Comparison of ENCODE assay signal across 10 mouse cellular contexts in the genomic region with DNA sequence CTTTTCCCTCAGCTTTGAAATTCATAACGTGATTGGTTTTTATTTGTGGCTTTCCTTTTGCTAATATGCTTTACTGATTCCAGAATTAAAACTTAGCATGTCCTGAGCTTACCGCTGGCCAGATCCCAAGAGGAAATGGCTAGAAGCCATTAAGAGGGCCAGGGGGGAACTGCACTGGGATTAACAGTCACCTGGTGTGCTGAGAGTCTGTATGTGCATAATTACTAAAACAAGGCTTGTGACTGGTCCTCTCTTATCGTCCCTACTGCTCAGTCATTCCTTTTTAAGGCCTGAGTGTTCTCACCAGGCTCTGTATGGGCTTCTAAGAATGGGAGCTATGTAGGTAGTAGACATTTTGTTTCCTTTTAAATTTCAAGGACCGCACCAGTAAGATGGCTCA. TPM values are rescaled to one million over a fixed set of nuclear protein-coding genes. Genes with fewer than 3 reads are reported as not detected.
DNase-seq lines count a peak whose midpoint lies in the region; ATAC-seq and TF ChIP-seq lines count a peak whose summit lies in the region.
"Had no signal": no experiment of that assay in that cellular context is flagged by ENCODE, and none has a peak within 500 bp of the region (broad histone marks: within the 10 kb centered on the region; RNA-seq: fewer than 3 reads in every experiment).

No protein-coding gene starts in this region.

- TF ChIP-seq CTCF in kidney, postnatal 0 days (IDR thresholded peaks at IDR 0.05; ENCODE audit: low read depth): no peak

- H3K4me2 ChIP-seq in limb, embryonic 12.5 days: no peak overlapping the region
- no peak overlapping the region for H3K4me2 ChIP-seq in heart, embryonic 14.5 days (ENCODE audit: low read length)
- H3K4me2 ChIP-seq in kidney, postnatal 0 days (ENCODE audit: low read length): no peak overlapping the region

- no peak overlapping the region for H3K9ac ChIP-seq in limb, embryonic 12.5 days (replicated peaks)
- no peak overlapping the region for H3K9ac ChIP-seq in heart, embryonic 14.5 days (ENCODE audit: low read length)
- H3K9ac ChIP-seq in kidney, postnatal 0 days (ENCODE audit: low read depth, low read length): no peak overlapping the region

- DNase-seq in limb, embryonic 10.5 days (ENCODE audit: low spot score): no peak
- DNase-seq in kidney, postnatal 0 days (ENCODE audit: low spot score): peak; percentile 28
- peak; percentile 47 for DNase-seq in lung, postnatal 36 days
- no peak for DNase-seq in gastrocnemius, adult 18-20 months (ENCODE audit: low spot score)
- no peak for DNase-seq in B cell, adult 2 months
- DNase-seq: cerebellum, postnatal 14 days; right cerebral cortex, adult 18-20 months had no signal

- no peaks in the 10 kb centered on the region for H3K36me3 ChIP-seq in limb, embryonic 12.5 days
- H3K36me3 ChIP-seq in limb, embryonic 10.5 days: peaks cover 16% of the 10 kb centered on the region
- H3K36me3 ChIP-seq in heart, embryonic 14.5 days (ENCODE audit: control insufficient read depth, insufficient read depth, low read length): peaks cover 15% of the 10 kb centered on the region
- H3K36me3 ChIP-seq in kidney, postnatal 0 days (ENCODE audit: insufficient read depth, low read length): peaks cover 4% of the 10 kb centered on the region; the same call in 1 of the 2 replicates

- ATAC-seq in limb, embryonic 12.5 days (ENCODE audit: insufficient number of reproducible peaks, insufficient read depth, low FRiP score, low TSS enrichment, low read depth): no peak
- ATAC-seq in heart, embryonic 14.5 days (ENCODE audit: insufficient number of reproducible peaks, insufficient read depth, low FRiP score, low read depth): peak; percentile 46; the same call in 1 of the 2 replicates
- no peak for ATAC-seq in kidney, postnatal 0 days (replicated peaks; ENCODE audit: low FRiP score, low read depth)
- ATAC-seq in granulocyte monocyte progenitor cell, adult 5-6 weeks (replicated peaks; ENCODE audit: poor library complexity, severe bottlenecking): no peak

- peaks cover 12% of the 10 kb centered on the region; the same call in 1 of the 2 replicates for H3K4me1 ChIP-seq in limb, embryonic 12.5 days (replicated peaks)
- peaks cover 9% of the 10 kb centered on the region; the same call in 1 of the 2 replicates for H3K4me1 ChIP-seq in limb, embryonic 10.5 days
- H3K4me1 ChIP-seq in heart, embryonic 14.5 days (ENCODE audit: control insufficient read depth in 2 of 2, insufficient read depth in 2 of 2, low read length in 2 of 2): peaks cover 12 to 20% of the 10 kb centered on the region in 2 experiments
- peaks cover 4% of the 10 kb centered on the region; the same call in 1 of the 2 replicates for H3K4me1 ChIP-seq in kidney, postnatal 0 days (replicated peaks; ENCODE audit: insufficient read depth, low read length)

- peak overlapping the region; percentile 36; the same call in 1 of the 2 replicates for H3K27ac ChIP-seq in limb, embryonic 12.5 days
- H3K27ac ChIP-seq in limb, embryonic 10.5 days: no peak overlapping the region
- H3K27ac ChIP-seq in heart, embryonic 14.5 days (replicated peaks in 1 of 2; ENCODE audit: control insufficient read depth in 1 of 2, insufficient read depth in 1 of 2, low read depth in 2 of 2, low read length in 2 of 2): peak overlapping the region; percentile 15 to 70
- H3K27ac ChIP-seq in kidney, postnatal 0 days: peak overlapping the region; percentile 25; the same call in 1 of the 2 replicates

- H3K4me3 ChIP-seq in limb, embryonic 12.5 days (replicated peaks): no peak overlapping the region
- no peak overlapping the region for H3K4me3 ChIP-seq in limb, embryonic 10.5 days
- no peak overlapping the region for H3K4me3 ChIP-seq in heart, embryonic 14.5 days (ENCODE audit: control insufficient read depth in 1 of 2, insufficient read depth in 1 of 2, low read depth in 1 of 2, low read length in 2 of 2)
- no peak overlapping the region for H3K4me3 ChIP-seq in kidney, postnatal 0 days (replicated peaks; ENCODE audit: low read depth, low read length)

- no peaks in the 10 kb centered on the region for H3K9me3 ChIP-seq in limb, embryonic 12.5 days
- no peaks in the 10 kb centered on the region for H3K9me3 ChIP-seq in limb, embryonic 10.5 days (replicated peaks)
- H3K9me3 ChIP-seq in heart, embryonic 14.5 days (ENCODE audit: control insufficient read depth, low read length): no peaks in the 10 kb centered on the region
- H3K9me3 ChIP-seq in kidney, postnatal 0 days (replicated peaks; ENCODE audit: low read length): no peaks in the 10 kb centered on the region

- 33% methylated on average over 4 of the region's 4 CpGs for WGBS in limb, embryonic 12.5 days
- 50% methylated on average over 4 of the region's 4 CpGs for WGBS in limb, embryonic 10.5 days
- 30% methylated on average over 4 of the region's 4 CpGs for WGBS in heart, embryonic 14.5 days
- 41% methylated on average over 4 of the region's 4 CpGs for WGBS in kidney, postnatal 0 days

- H3K27me3 ChIP-seq in limb, embryonic 12.5 days: no peaks in the 10 kb centered on the region
- no peaks in the 10 kb centered on the region for H3K27me3 ChIP-seq in limb, embryonic 10.5 days (ENCODE audit: low read depth, poor library complexity, severe bottlenecking)
- H3K27me3 ChIP-seq in heart, embryonic 14.5 days (ENCODE audit: control insufficient read depth, insufficient read depth, low read length): no peaks in the 10 kb centered on the region
- H3K27me3 ChIP-seq in kidney, postnatal 0 days (ENCODE audit: insufficient read depth, low read length): no peaks in the 10 kb centered on the region

RNA-seq across cellular contexts. Expression of a gene that starts 23.5 kb away (rescaled TPM):
- 44.6 and 45.3 TPM in 2 replicates for polyA plus RNA-seq in limb, embryonic 12.5 days (2016; fragmentation: Nextera tagmentation; extraction: Ambion mirVana)
- 53.5 and 59.6 TPM in 2 replicates for polyA plus RNA-seq in limb, embryonic 10.5 days (2016; fragmentation: Nextera tagmentation; extraction: Ambion mirVana)
- 82.5 and 89.5 TPM in 2 replicates for polyA plus RNA-seq in heart, embryonic 14.5 days (2014; fragmentation: Nextera tagmentation; extraction: Ambion mirVana)
- 39.6 and 43.2 TPM in 2 replicates for polyA plus RNA-seq in kidney, postnatal 0 days (2015; fragmentation: Nextera tagmentation; extraction: Ambion mirVana)
- 10 to 100 TPM; 21.8 to 33.8 TPM for total RNA-seq in gastrocnemius, adult 18-20 months (2021)
- 36.4 and 42.5 TPM in 2 replicates for total RNA-seq in granulocyte monocyte progenitor cell, adult 5-6 weeks (2014; fragmentation: Nextera tagmentation)
- 85.3 and 88.6 TPM in 2 replicates for total RNA-seq in granulocyte monocyte progenitor cell, adult 5-6 weeks (2017)

Comparison
In these comparisons a context has a peak if more than half of its experiments do, and no peak if none do; other contexts are left out.
1. DNase-seq: peak in kidney, postnatal 0 days (single experiment) and lung, postnatal 36 days (single experiment); none in limb, embryonic 10.5 days (single experiment), gastrocnemius, adult 18-20 months (single experiment) and B cell, adult 2 months (0 of 2).